Mouse (Mus musculus) gastrocnemius, postnatal 10 days (tissue): ENCODE measurements around the gene Esrra. TPM values are rescaled to one million over a fixed set of nuclear protein-coding genes. Genes with fewer than 3 reads are reported as not detected.

Experiments
- DNase-seq: peaks from one replicate; pipeline ENCODE4 v3.0.0; 2021; ENCODE audit warnings: mixed read lengths
- microRNA-seq, 2 experiments: library from miRNA; unstranded; fragments of <30 nt; microRNA quantifications; one replicate each; pipeline ENCODE4 v1.2.0; 2021
- total RNA-seq, 2 experiments: library from RNA; stranded (reverse); gene quantifications; 2 replicates each; pipeline ENCODE4 v1.2.3; 2021

Gene Esrra
- total RNA-seq, 2 experiments from 2014 or later, result 45.8 to 45.9 TPM

DNA sequence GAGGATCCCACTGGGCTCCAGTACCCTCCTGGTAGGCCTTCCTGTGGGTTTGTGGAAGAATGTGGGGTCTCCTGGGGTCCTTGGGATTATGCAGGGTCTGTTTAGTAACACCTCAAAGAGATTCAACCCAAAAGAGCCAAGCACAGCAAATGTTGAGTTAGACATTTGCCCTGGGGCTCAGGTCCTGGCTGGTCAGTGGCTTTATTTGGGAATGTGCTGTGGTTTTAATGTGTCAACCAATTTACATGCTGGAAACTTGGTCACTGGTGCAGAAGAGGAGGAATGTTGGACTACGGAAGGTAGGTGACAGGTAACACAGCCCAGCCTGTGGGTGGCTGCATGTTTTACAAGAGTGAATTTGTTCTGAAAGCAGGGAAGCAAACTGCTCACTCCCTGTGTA lies 18.6 kb downstream of the Esrra start:
- DNase-seq, result no peak

DNA sequence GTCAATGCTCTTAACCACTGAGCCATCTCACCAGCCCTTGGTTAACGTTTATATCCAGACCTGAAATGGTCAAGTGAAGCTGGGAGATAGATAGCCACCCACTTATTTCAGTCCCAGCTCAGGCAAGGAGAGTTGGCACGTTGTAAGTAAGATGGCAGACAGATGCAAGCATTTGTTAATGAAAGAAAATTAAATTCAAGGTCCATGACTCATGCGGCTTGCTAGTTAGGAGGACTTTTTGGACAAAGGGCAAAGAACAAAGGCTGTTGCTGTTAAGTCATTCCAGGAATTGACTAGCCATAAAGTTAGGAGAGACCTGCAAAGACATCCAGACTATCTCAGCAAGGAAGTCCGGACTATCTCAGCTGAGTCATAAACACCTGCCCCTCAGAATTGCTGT lies 22.0 kb downstream of the Esrra start:
- no peak for DNase-seq

DNA sequence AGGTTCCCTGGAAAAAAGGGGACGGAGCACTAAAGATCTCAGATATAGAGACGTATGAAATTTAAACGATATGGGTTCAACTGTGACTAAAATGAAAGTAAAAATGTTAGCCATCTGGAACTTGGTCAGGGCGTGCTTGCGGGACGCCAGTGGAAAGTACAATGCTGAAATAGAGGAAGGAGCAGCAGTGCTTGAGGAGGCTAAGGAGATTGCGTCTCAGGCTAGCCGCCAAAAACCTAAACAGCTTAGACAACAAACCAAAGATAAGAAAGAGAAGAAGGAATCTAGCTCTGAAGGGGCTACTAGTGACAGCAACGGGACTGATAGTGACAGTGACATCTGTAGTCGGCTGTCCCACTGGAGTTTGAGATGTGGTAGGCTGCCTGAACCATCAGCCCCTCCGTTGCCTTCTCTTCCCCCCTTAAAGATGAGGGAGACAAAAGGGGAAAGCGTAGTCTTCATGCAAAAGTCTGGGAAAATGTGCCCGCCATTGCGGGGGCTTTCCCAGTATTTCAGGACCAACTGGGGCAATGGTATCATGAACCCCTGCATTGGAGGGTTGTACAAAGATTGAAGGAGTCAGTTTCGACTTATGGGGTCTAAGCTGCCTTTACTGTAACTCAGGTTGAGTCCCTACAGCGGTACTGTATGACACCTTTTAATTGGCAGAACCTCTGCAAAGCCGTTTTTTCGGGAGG lies 25.9 kb downstream of the Esrra start:
- peak; percentile 1 for DNase-seq

DNA sequence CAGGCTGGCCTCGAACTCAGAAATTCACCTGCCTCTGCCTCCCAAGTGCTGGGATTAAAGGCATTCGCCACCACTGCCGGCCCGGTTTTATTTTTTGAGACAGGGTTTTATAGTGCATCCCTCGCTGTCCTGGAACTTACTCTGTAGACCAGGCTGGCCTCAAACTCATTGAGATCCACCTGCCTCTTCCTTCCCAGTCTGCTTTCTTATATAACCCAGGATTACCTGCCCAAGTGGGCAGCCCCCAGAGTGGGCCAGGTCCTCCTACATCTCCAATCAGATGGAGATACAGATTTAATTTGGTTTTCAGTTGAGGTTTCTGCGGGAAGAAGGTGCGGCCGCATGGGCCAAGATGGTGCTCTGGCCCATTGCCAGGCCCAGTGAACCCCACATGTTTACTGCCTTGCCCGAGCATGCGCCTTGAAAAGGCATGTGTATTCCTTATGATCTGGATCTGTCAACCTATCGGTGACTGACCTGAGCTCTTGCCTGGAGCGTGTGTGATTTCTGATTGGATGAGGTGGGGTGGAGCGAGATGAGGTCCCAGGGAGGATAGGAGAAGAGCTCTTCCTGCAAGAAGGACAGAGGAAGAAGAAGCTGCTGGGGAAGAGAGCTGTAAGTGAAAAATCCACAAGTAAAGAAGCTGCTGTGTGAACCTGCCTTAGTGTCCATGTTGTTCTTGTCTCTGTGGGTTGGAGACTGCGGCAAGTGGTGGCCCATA lies 27.7 kb downstream of the Esrra start:
- DNase-seq, result peak; percentile 1

DNA sequence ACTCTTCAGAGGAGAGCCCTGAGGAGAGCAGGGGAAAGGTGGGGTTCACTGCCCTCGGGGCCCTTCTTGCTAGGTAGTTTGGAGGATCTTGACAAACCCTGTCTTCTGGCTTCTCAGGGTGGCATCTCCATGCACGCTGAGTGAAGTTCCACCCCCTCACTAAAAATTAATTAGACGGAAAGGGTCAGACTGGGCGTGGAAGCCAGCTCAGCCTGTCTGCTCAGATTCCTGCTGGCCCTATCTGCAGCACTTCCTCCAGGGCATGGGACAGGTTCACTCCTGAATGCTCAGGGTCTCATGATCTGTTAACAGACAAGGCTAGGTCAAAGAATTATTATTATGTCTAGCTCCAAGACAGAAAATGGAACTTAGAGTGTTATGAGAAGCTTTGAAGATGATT lies 29.1 kb downstream of the Esrra start:
- no peak for DNase-seq

DNA sequence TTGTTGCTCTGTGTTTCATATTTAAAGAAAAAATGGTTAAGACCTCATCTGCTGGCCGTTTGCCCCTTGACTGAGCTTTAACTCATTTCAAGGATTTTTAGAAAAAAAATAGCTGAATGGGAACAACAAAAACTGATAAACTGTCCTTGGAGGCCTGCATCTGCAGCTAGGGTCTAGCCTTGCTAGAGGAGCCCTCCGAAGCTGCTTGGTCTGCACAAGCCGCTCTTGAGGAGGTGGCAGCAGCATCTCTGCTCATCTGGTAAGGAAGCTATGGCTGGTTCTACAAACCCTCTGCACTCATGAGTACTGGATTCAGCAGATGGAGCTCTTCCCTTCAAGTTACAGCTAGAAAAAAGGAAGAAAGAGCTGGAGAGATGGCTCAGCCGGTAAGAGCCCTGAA lies 43.6 kb downstream of the Esrra start:
- DNase-seq, result no peak

DNA sequence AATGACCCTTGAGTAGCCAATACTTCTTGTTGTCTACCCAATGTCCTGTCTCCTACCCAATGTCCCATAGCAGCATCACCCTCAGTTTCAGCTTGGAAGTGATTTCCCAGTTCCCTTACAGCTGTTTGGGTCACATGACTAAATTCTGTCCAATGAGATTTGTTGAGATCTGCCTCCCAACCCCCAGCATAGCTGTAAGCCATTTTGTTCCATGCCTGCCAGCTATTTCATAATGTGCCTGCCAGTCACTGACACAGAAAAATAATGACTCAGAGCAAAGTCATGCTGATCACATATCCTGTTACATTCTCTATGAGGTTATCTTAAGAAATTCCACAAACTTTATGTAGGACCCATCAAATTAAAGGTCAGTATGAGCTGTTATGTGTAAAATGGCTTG lies 44.8 kb downstream of the Esrra start:
- DNase-seq, result no peak

DNA sequence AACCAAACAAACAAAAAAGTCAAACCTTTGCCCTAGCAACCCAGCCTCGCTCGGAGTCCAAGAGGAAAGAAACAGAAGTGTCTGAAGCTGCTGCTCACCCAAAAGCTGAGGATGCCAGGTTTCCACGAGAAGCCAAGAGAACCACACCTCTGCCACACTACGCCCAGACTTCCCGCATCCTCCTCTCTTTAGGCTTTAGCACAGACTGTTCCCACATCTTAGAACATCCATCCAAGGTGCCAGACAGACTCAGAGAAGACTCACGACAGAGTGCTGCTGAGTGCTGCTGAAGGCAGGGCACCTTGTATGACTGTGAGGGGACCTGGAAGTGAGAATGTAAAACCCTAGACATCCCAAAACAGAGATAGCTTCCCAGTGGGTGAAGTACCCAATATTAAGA lies 45.8 kb downstream of the Esrra start:
- DNase-seq, result no peak

DNA sequence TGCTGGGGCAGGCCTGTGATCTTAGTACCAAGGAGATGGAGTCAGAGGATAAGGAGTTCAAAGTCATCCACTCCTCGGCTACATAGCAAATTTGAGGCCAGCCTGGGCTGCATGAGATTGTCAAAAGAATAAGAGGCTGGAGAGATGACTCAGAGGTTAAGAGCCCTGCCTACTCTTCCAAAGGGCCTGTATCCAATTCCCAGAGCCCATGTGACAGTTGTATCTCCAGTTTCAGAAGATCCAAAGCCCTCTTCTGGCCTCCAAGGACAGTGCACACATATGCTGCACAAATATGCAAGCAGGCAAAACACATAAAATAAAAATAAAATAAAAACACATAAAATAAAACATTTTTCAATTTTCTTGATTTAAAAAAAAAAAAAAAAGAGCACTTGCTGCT lies 47.4 kb downstream of the Esrra start:
- DNase-seq, result no peak

DNA sequence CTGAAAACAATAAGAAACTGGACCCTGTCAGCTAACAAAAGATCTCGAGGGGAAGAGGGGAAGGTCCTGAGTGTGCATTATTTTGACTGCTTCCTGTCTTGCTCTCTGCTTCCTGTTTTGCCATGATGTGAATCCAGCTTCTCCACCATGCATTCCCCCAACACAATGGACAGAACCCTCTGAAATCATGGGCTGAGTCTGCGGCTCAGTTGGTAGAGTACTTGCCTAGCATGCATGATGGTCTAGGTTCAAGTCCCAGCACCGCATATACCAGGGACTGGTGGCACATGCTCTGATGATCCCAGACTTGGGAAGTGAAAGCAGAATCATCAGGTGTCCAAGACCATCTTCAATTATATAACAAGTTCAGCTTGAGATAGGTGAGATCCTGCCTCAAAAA lies 48.9 kb downstream of the Esrra start:
- DNase-seq, result no peak

DNA sequence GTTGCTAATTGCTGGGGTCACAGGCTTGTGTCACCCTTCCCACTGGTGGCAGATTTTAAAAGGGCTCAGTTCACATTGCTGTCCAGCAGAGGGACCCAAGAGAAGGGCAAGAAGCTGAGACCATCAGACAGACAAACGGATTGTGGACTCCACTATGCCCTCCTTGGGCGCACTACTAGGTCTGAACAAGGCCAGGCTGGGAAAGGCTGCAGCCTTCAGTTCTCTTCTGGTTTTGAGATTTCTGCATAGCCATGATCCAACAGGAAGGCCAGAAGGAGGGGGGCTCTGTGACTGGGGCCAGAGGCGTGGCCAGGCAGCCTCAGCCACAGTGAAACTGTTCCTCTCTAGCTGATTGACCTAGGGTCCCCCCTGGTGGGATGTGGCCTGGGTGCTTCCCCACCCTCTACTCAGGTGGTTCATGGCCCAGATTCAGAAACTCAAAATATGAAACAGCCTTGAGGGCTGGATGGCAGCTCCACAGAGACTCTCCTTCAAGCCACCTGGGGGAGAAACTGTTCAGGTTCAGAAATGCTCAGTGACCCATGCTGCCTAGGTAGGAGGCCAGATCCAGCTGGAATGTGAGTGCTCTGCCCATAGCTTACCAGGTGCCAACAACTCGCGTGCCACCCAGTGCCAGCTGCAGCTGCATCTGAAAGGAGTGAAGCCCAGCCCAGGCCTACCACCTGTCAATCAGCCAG lies 49.9 kb downstream of the Esrra start:
- no peak for DNase-seq

DNA sequence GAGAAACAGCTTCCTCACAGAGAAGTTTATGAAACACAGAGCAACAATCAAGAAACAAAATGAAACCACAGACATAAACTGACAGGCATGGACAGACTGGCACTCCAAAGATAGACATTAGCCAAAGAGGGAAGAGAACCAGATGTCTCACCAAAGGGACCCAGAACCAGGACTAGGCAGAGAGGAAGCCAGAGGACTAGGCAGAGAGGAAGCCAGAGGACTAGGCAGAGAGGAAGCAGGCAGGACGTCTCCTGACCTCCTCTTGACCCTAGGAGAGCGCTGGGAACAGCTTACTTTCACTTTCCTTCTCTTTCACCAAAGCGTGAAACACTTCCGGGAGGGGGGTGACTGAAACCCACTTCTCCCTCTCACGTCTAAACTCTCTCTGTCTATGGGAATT lies 52.3 kb downstream of the Esrra start:
- no peak for DNase-seq

DNA sequence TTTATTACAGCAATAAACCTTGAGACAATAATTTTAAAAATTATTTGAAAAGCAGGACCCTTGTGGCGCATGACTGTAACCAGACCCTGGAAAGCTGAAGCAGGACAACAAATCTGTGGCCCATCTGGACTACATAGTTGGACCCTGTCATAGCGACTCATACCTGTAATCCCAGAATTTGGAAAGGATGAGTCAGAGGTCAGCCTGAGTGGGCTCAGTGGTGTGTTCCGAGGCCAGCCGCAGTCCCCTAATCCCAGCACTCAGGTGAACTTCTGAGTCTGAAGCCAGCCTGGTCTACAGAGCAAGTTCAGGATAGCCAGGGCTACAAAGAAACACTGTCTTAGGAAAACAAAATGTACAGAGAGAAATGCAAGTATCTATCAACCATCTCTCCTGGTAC lies 60.2 kb downstream of the Esrra start:
- DNase-seq, result no peak

Small RNA genes lying within 50 kb of the gene (microRNA-seq; reads per million reads assigned to microRNA genes)
- 1.6 to 2.8 reads per million in 2 experiments for gene Mir6990

Other genes with a start within 250 kb of the Esrra start
- 10 to 100 TPM; 12.1 to 12.2 TPM for gene Rps6ka4, start 81.2 kb downstream of the Esrra start, total RNA-seq
- gene Ccdc88b, start 63.6 kb downstream of the Esrra start, total RNA-seq, result 1 to 10 TPM in 1 of 2 experiments, under 1 TPM in 1; 0.97 to 1.5 TPM
- 10 to 100 TPM; 45.2 to 48.1 TPM for gene Trmt112, start 12.1 kb downstream of the Esrra start, total RNA-seq
- gene Prdx5, start 11.7 kb downstream of the Esrra start, total RNA-seq, result 100 to 1,000 TPM; 150 to 152 TPM
- not detected for gene Catsperz, start 3.6 kb upstream of the Esrra start, total RNA-seq
- not detected for gene Kcnk4, start 12.7 kb upstream of the Esrra start, total RNA-seq
- gene Bad, start 20.0 kb upstream of the Esrra start, total RNA-seq, result 10 to 100 TPM; 16.0 to 21.4 TPM
- gene Gpr137, start 20.7 kb upstream of the Esrra start, total RNA-seq, result 1 to 10 TPM; 8.9 to 10.0 TPM
- 100 to 1,000 TPM; 261 to 293 TPM for gene Ppp1r14b, start 53.2 kb upstream of the Esrra start, total RNA-seq
- 10 to 100 TPM; 12.1 to 17.3 TPM for gene Plcb3, start 54.7 kb upstream of the Esrra start, total RNA-seq
- 10 to 100 TPM; 16.6 to 23.3 TPM for gene Fkbp2, start 58.7 kb upstream of the Esrra start, total RNA-seq
- gene Vegfb, start 65.8 kb upstream of the Esrra start, total RNA-seq, result 10 to 100 TPM; 73.4 to 94.4 TPM
- 10 to 100 TPM; 32.5 to 33.9 TPM for gene Dnajc4, start 70.8 kb upstream of the Esrra start, total RNA-seq
- 10 to 100 TPM; 16.6 to 21.4 TPM for gene Nudt22, start 74.3 kb upstream of the Esrra start, total RNA-seq
- gene Trpt1, start 74.3 kb upstream of the Esrra start, total RNA-seq, result 10 to 100 TPM; 19.1 to 20.8 TPM
- 1 to 10 TPM; 1.7 to 4.9 TPM for gene Fermt3, start 97.7 kb upstream of the Esrra start, total RNA-seq
- 100 to 1,000 TPM in 1 of 2 experiments, 10 to 100 TPM in 1; 98.2 to 100 TPM for gene Stip1, start 118.2 kb upstream of the Esrra start, total RNA-seq
- 100 to 1,000 TPM; 201 to 216 TPM for gene Macrod1, start 135.0 kb upstream of the Esrra start, total RNA-seq
- under 1 TPM; 0.61 to 0.99 TPM for gene Flrt1, start 183.9 kb upstream of the Esrra start, total RNA-seq